Mouse (Mus musculus) ES-E14 (cell line): ENCODE data around the gene Sec24b. TPM values are rescaled to one million over a fixed set of nuclear protein-coding genes. Genes with fewer than 3 reads are reported as not detected.
A peak's percentile ranks its signal among the peaks of the same experiment; 100 is the strongest.

ENCODE experiments used
- DNase-seq: peaks from one replicate; pipeline ENCODE4 v3.0.0-alpha.2; 2013; ENCODE audit warnings: low read depth, low spot score
- H3K27ac ChIP-seq: 2 replicates; pipeline ENCODE4 v1.5.1; 2012; ENCODE audit warnings: low read depth, mild to moderate bottlenecking, low read length, moderate library complexity, mixed read lengths; ENCODE audit not compliant: poor library complexity, insufficient read depth, severe bottlenecking
- H3K36me3 ChIP-seq: 2 replicates; pipeline ENCODE4 v1.6.1; 2012; ENCODE audit warnings: mild to moderate bottlenecking, low read length, moderate library complexity, mixed read lengths; ENCODE audit not compliant: control insufficient read depth, poor library complexity, insufficient read depth, severe bottlenecking
- H3K4me1 ChIP-seq, 2 experiments: fragments of 150-350 bp in 1 of 2; sonication (generic) in 1 of 2; 2 replicates each; pipeline ENCODE4 v1.6.1; 2012; ENCODE audit warnings: low read length in 2 of 2, mild to moderate bottlenecking in 1 of 2, mixed read lengths in 1 of 2; ENCODE audit not compliant: control insufficient read depth in 2 of 2, insufficient read depth in 2 of 2, poor library complexity in 1 of 2
- H3K4me3 ChIP-seq, 2 experiments: fragments of 150-350 bp in 1 of 2; sonication (generic) in 1 of 2; 2 replicates each; pipeline ENCODE4 v1.5.1; 2012; ENCODE audit warnings: low read length in 2 of 2, low read depth in 1 of 2, mild to moderate bottlenecking in 1 of 2, mixed read lengths in 1 of 2; ENCODE audit not compliant: insufficient read depth in 1 of 2, poor library complexity in 1 of 2, severe bottlenecking in 1 of 2
- H3K9ac ChIP-seq: 2 replicates; pipeline ENCODE4 v1.6.1; 2012; ENCODE audit warnings: low read depth, mild to moderate bottlenecking, low read length, mixed read lengths; ENCODE audit not compliant: poor library complexity, insufficient read depth, severe bottlenecking
- H3K9me3 ChIP-seq: fragments of 150-350 bp; sonication (generic); 2 replicates; pipeline ENCODE4 v1.6.1; 2012; ENCODE audit warnings: low read depth, mild to moderate bottlenecking, low read length; ENCODE audit not compliant: control insufficient read depth, insufficient read depth
- CHD2 ChIP-seq: IDR thresholded peaks from 2 replicates; pipeline ENCODE4 v1.6.1; 2014; ENCODE audit warnings: mild to moderate bottlenecking, low read depth, low read length, inconsistent platforms
- HCFC1 ChIP-seq: IDR thresholded peaks from 2 replicates; pipeline ENCODE4 v1.6.1; 2012; ENCODE audit warnings: low read length, inconsistent platforms, borderline replicate concordance; ENCODE audit not compliant: insufficient read depth
- MAFK ChIP-seq: IDR thresholded peaks from 2 replicates; pipeline ENCODE4 v1.6.1; 2014; ENCODE audit warnings: mild to moderate bottlenecking, low read depth, low read length, inconsistent platforms; ENCODE audit not compliant: insufficient read depth
- ZC3H11A ChIP-seq: IDR thresholded peaks from 2 replicates; pipeline ENCODE4 v1.6.1; 2012; ENCODE audit warnings: low read depth, mild to moderate bottlenecking, inconsistent platforms, low read length, borderline replicate concordance
- ZNF384 ChIP-seq: IDR thresholded peaks from 2 replicates; pipeline ENCODE4 v1.6.1; 2012; ENCODE audit warnings: low read depth, low read length, inconsistent platforms
- in situ Hi-C, 2 experiments: fragments of 600-800 bp; cut with MboI; formaldehyde crosslinking; loops; one replicate each; pipeline ENCODE4 v1.15.1; 2025; ENCODE audit warnings: low sequenced_read_pairs in 2 of 2, inconsistent platforms in 1 of 2; ENCODE audit not compliant: unreplicated experiment in 2 of 2
- total RNA-seq: library from RNA; depleted of rRNA; stranded (reverse); fragments of 300-350 nt; gene quantifications from 2 replicates; pipeline ENCODE4 v1.2.3, GENCODE M21; 2012; rRNA removed

Gene Sec24b
- 39.6 and 43.8 TPM in 2 replicates for total RNA-seq

- in situ Hi-C loops: no loop called here
- TF ChIP-seq ZC3H11A (no peak), HCFC1 (no peak), MAFK (no peak), CHD2 (no peak), ZNF384 (no peak)
- Histone ChIP-seq H3K4me1 (peaks cover 0 to 11% of the 10 kb centered on the region in 2 experiments; a peak in 3 of 4 replicates), H3K9ac (peak within 1 kb of the TSS; percentile 86), H3K9me3 (no peaks in the 10 kb centered on the region), H3K4me3 (peak within 1 kb of the TSS; percentile 78 to 87), H3K36me3 (no peaks in the 10 kb centered on the region), H3K27ac (peak within 1 kb of the TSS; percentile 32; the same call in 1 of the 2 replicates)
- no peak for DNase-seq
Observed at GRCm38 (mm10) chr3:130061281-130061680, at the start of gene Sec24b. Sec24b (minus strand) TSS chr3:130061553.

GRCm38 (mm10) chr3:130104471-130104870, 43.1 kb upstream of the Sec24b start:
- H3K36me3 ChIP-seq: no peaks in the 10 kb centered on the region
- H3K4me1 ChIP-seq: no peaks in the 10 kb centered on the region
- H3K4me3 ChIP-seq: no peak overlapping the region
- no peak for DNase-seq
- H3K27ac ChIP-seq: no peak overlapping the region
- no peaks in the 10 kb centered on the region for H3K9me3 ChIP-seq
- TF ChIP-seq ZC3H11A: no peak
- in situ Hi-C loops: no loop called here
- no peak overlapping the region for H3K9ac ChIP-seq

GRCm38 (mm10) chr3:130103486-130103885, 42.1 kb upstream of the Sec24b start:
- H3K4me1 ChIP-seq: no peaks in the 10 kb centered on the region
- no peaks in the 10 kb centered on the region for H3K9me3 ChIP-seq
- peak; percentile 45 for DNase-seq
- H3K4me3 ChIP-seq: no peak overlapping the region
- TF ChIP-seq MAFK (no peak), ZC3H11A (peak; percentile 68; the same call in 1 of the 2 replicates)
- no peak overlapping the region for H3K27ac ChIP-seq
- in situ Hi-C loops: no loop called here
- no peaks in the 10 kb centered on the region for H3K36me3 ChIP-seq
- H3K9ac ChIP-seq: no peak overlapping the region

- in situ Hi-C loops: loop anchor here in 1 of 2 experiments (10.0 kb wide), 2 partner anchors 480 to 590 kb away; no protein-coding TSS in a partner anchor
- Histone ChIP-seq H3K9ac (no peak overlapping the region), H3K4me1 (no peaks in the 10 kb centered on the region), H3K9me3 (no peaks in the 10 kb centered on the region), H3K36me3 (no peaks in the 10 kb centered on the region), H3K27ac (no peak overlapping the region), H3K4me3 (no peak overlapping the region)
- DNase-seq: no peak
- TF ChIP-seq HCFC1 (no peak), CHD2 (no peak), MAFK (no peak), ZNF384 (no peak), ZC3H11A (peak; percentile 80)
Observed at GRCm38 (mm10) chr3:130095160-130095781, 33.9 kb upstream of the Sec24b start.

- no peaks in the 10 kb centered on the region for H3K36me3 ChIP-seq
- H3K9me3 ChIP-seq: no peaks in the 10 kb centered on the region
- no peaks in the 10 kb centered on the region for H3K4me1 ChIP-seq
- in situ Hi-C loops: loop anchor here in 1 of 2 experiments (10.0 kb wide), 2 partner anchors 481 to 591 kb away; no protein-coding TSS in a partner anchor
- H3K9ac ChIP-seq: no peak overlapping the region
- no peak for DNase-seq
- no peak overlapping the region for H3K27ac ChIP-seq
- H3K4me3 ChIP-seq: no peak overlapping the region
- TF ChIP-seq MAFK: 0 out of 2 replicates have a peak, but pooled peaks have one; percentile 45
- TF ChIP-seq ZC3H11A: no peak
- TF ChIP-seq HCFC1: no peak
Observed at GRCm38 (mm10) chr3:130094125-130094704, 32.9 kb upstream of the Sec24b start.
